Mouse (Mus musculus) liver, adult 2 months (tissue): ENCODE data around the gene Chchd6.

Source experiments
- CTCF ChIP-seq: fragments of 200-500 bp; IDR thresholded peaks from 2 replicates; pipeline ENCODE4 v1.5.1; 2011; ENCODE audit warnings: low read depth, low read length, control low read depth
- POLR2A ChIP-seq: fragments of 200-500 bp; IDR thresholded peaks from 2 replicates; pipeline ENCODE4 v1.6.1; 2011; ENCODE audit warnings: low read length, control low read depth; ENCODE audit not compliant: insufficient read depth; ENCODE audit errors: extremely low read depth

- no peak for TF ChIP-seq CTCF
- no peak for TF ChIP-seq POLR2A
These were observed 28.7 kb downstream of the Chchd6 start for GRCm38 (mm10) chr6:89566740-89567139.
